Mouse (Mus musculus) MEL (cell line): Measurements from ENCODE around the gene Atg13. TPM values are rescaled to one million over a fixed set of nuclear protein-coding genes. Genes with fewer than 3 reads are reported as not detected.

ENCODE experiments used
- DNase-seq: peaks from one replicate; pipeline ENCODE4 v3.0.0; 2011; ENCODE audit warnings: low read depth, low spot score
- H3K27ac ChIP-seq: 2 replicates; pipeline ENCODE4 v1.5.1; 2012; ENCODE audit warnings: low read depth, mild to moderate bottlenecking, control low read depth, low read length, moderate library complexity; ENCODE audit not compliant: control insufficient read depth
- H3K27me3 ChIP-seq, 2 experiments: fragments of 150-350 bp in 1 of 2; sonication (generic) in 1 of 2; 2 replicates each; pipeline ENCODE4 v1.6.1; 2012; ENCODE audit warnings: low read length in 2 of 2, mild to moderate bottlenecking in 2 of 2, improper control_type of control experiment in 1 of 2, moderate library complexity in 1 of 2; ENCODE audit not compliant: insufficient read depth in 2 of 2, control insufficient read depth in 1 of 2
- H3K36me3 ChIP-seq, 2 experiments: 2 replicates each; pipeline ENCODE4 v1.6.1; 2012 to 2014; ENCODE audit warnings: low read length in 2 of 2, improper control_type of control experiment in 1 of 2, inconsistent platforms in 1 of 2, mild to moderate bottlenecking in 1 of 2; ENCODE audit not compliant: insufficient read depth in 2 of 2, control insufficient read depth in 1 of 2
- H3K4me1 ChIP-seq, 2 experiments: fragments of 150-350 bp in 1 of 2; sonication (generic) in 1 of 2; 2 replicates each; pipeline ENCODE4 v1.6.1; 2012; ENCODE audit warnings: low read length in 2 of 2, improper control_type of control experiment in 1 of 2, mild to moderate bottlenecking in 1 of 2; ENCODE audit not compliant: insufficient read depth in 2 of 2, control insufficient read depth in 1 of 2
- H3K4me3 ChIP-seq, 2 experiments: fragments of 150-350 bp in 1 of 2; sonication (generic) in 1 of 2; 2 replicates each; pipeline ENCODE4 v1.5.1; 2012; ENCODE audit warnings: low read depth in 2 of 2, low read length in 2 of 2, mild to moderate bottlenecking in 2 of 2, moderate library complexity in 2 of 2, control low read depth in 1 of 2, improper control_type of control experiment in 1 of 2; ENCODE audit not compliant: control insufficient read depth in 1 of 2, insufficient read depth in 1 of 2
- H3K79me2 ChIP-seq: 2 replicates; pipeline ENCODE4 v1.6.1; 2012; ENCODE audit warnings: mild to moderate bottlenecking, low read length, moderate library complexity; ENCODE audit not compliant: control insufficient read depth, poor library complexity, insufficient read depth
- H3K9ac ChIP-seq: 2 replicates; pipeline ENCODE4 v1.6.1; 2012; ENCODE audit warnings: low read depth, mild to moderate bottlenecking, control low read depth, low read length, moderate library complexity; ENCODE audit not compliant: control insufficient read depth, poor library complexity, severe bottlenecking
- H3K9me3 ChIP-seq: fragments of 150-350 bp; sonication (generic); replicated peaks from 2 replicates; pipeline ENCODE4 v1.6.1; 2012; ENCODE audit warnings: mild to moderate bottlenecking, low read length, improper control_type of control experiment, moderate library complexity; ENCODE audit not compliant: insufficient read depth
- CHD2 ChIP-seq: IDR thresholded peaks from 2 replicates; pipeline ENCODE4 v1.6.1; 2011; ENCODE audit warnings: low read length, improper control_type of control experiment
- CTCF ChIP-seq, 3 experiments: IDR thresholded peaks in 2 of 3; conservative IDR thresholded peaks in 1 of 3; 2 replicates each; pipeline ENCODE4 v1.5.1; 2011 to 2012; ENCODE audit warnings: low read length in 3 of 3, low read depth in 2 of 3, mild to moderate bottlenecking in 2 of 3, improper control_type of control experiment in 1 of 3, inconsistent platforms in 1 of 3, mixed read lengths in 1 of 3, moderate library complexity in 1 of 3; ENCODE audit not compliant: control insufficient read depth in 1 of 3, insufficient read depth in 1 of 3, poor library complexity in 1 of 3, severe bottlenecking in 1 of 3
- HCFC1 ChIP-seq: IDR thresholded peaks from 2 replicates; pipeline ENCODE4 v1.6.1; 2012; ENCODE audit warnings: low read depth, mild to moderate bottlenecking, inconsistent platforms, low read length, improper control_type of control experiment, moderate library complexity
- KAT2A ChIP-seq: conservative IDR thresholded peaks from 2 replicates; pipeline ENCODE4 v1.6.1; 2012; ENCODE audit warnings: low read depth, low read length, improper control_type of control experiment, inconsistent platforms
- MAFK ChIP-seq: IDR thresholded peaks from 2 replicates; pipeline ENCODE4 v1.6.1; 2011; ENCODE audit warnings: low read depth, mild to moderate bottlenecking, low read length, improper control_type of control experiment, borderline replicate concordance
- MYB ChIP-seq: IDR thresholded peaks from 2 replicates; pipeline ENCODE4 v1.6.1; 2011; ENCODE audit warnings: mild to moderate bottlenecking, low read depth, low read length, improper control_type of control experiment
- MYC ChIP-seq: IDR thresholded peaks from 2 replicates; pipeline ENCODE4 v1.6.1; 2011; ENCODE audit warnings: low read depth, mild to moderate bottlenecking, low read length, improper control_type of control experiment, moderate library complexity
- POLR2A ChIP-seq, 2 experiments: IDR thresholded peaks; 2 replicates each; pipeline ENCODE4 v1.6.1; 2011 to 2012; ENCODE audit warnings: low read length in 2 of 2, mild to moderate bottlenecking in 2 of 2, control low read depth in 1 of 2, improper control_type of control experiment in 1 of 2, low read depth in 1 of 2, moderate library complexity in 1 of 2; ENCODE audit not compliant: control insufficient read depth in 1 of 2, insufficient read depth in 1 of 2, poor library complexity in 1 of 2
- POLR2AphosphoS2 ChIP-seq: IDR thresholded peaks from 2 replicates; pipeline ENCODE4 v1.6.1; 2011; ENCODE audit warnings: low read length, improper control_type of control experiment
- POLR2AphosphoS5 ChIP-seq: IDR thresholded peaks from 2 replicates; pipeline ENCODE4 v1.6.1; 2012; ENCODE audit warnings: low read depth, borderline replicate concordance, mild to moderate bottlenecking, inconsistent platforms, low read length, moderate library complexity, mixed read lengths
- SIN3A ChIP-seq: IDR thresholded peaks from 2 replicates; pipeline ENCODE4 v1.6.1; 2012; ENCODE audit warnings: low read length, improper control_type of control experiment, inconsistent platforms
- SMC3 ChIP-seq: IDR thresholded peaks from 2 replicates; pipeline ENCODE4 v1.6.1; 2011; ENCODE audit warnings: low read depth, low read length, improper control_type of control experiment
- TCF12 ChIP-seq: IDR thresholded peaks from 2 replicates; pipeline ENCODE4 v1.6.1; 2014; ENCODE audit warnings: low read depth, mild to moderate bottlenecking, inconsistent platforms, low read length, improper control_type of control experiment, moderate library complexity
- ZKSCAN1 ChIP-seq: IDR thresholded peaks from 2 replicates; pipeline ENCODE4 v1.6.1; 2012; ENCODE audit warnings: low read depth, mild to moderate bottlenecking, inconsistent platforms, low read length, improper control_type of control experiment, moderate library complexity
- polyA plus RNA-seq, 2 experiments: library from polyadenylated mRNA; stranded (reverse) in 1 of 2; unstranded in 1 of 2; fragments of >175 nt in 1 of 2; fragments of >200 nt in 1 of 2; gene quantifications; 2 replicates each; pipeline versions ENCODE4 v1.2.1 to v1.2.4; 2012; ENCODE audit warnings: low replicate concordance in 2 of 2, low read depth in 1 of 2; ENCODE audit not compliant: insufficient read length in 2 of 2, insufficient read depth in 1 of 2, missing spikeins in 1 of 2
- total RNA-seq: library from RNA; depleted of rRNA; stranded (reverse); fragments of 300-350 nt; gene quantifications from 2 replicates; pipeline ENCODE4 v1.2.3, GENCODE M21; 2012

The Atg13 gene
- total and polyA plus RNA-seq, 3 experiments = 8.4 to 27.7 TPM; not detected in 1

DNA sequence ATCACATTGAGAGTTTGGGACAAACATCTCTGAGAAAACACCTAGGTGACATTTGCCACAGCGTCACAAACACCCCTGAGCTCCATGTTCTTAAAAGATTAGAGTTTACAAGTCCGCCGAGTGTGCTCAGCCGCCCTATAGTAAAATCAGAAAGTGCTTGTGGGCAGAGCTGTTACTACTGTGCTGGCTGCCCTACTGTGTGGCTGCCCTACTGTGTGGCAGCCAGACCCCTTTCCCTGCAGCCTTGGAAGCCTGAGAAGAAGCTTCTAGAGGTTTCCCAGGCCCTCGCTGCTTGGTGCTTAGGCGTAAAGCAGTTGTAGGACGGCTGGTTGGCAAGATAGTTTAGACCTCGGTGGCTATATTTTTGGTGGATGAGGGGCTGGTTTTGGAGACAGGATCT, 50.7 kb downstream of the Atg13 start:
- Histone ChIP-seq H3K79me2 (no peaks in the 10 kb centered on the region), H3K36me3 (peaks cover 0 to 2% of the 10 kb centered on the region in 2 experiments; a peak in 2 of 4 replicates), H3K9me3 (no peaks in the 10 kb centered on the region), H3K27ac (no peak overlapping the region), H3K4me3 (no peak overlapping the region), H3K27me3 (no peaks in the 10 kb centered on the region), H3K4me1 (no peaks in the 10 kb centered on the region; a peak in 1 of 4 replicates), H3K9ac (no peak overlapping the region)
- peak; percentile 95 for TF ChIP-seq ZKSCAN1
- no peak for TF ChIP-seq TCF12
- no peak for DNase-seq

- Histone ChIP-seq H3K27me3 (no peaks in the 10 kb centered on the region), H3K9me3 (no peaks in the 10 kb centered on the region), H3K27ac (no peak overlapping the region), H3K9ac (no peak overlapping the region), H3K79me2 (peaks cover 4% of the 10 kb centered on the region; the same call in 1 of the 2 replicates), H3K36me3 (no peaks in the 10 kb centered on the region; a peak in 2 of 4 replicates), H3K4me3 (no peak overlapping the region)
- DNase-seq = no peak
- TF ChIP-seq SMC3 (peak; percentile 10; the same call in 1 of the 2 replicates), CTCF (IDR thresholded peaks at IDR 0.05 in 2 of 3, conservative IDR thresholded peaks at IDR 0.05 in 1 of 3; ENCODE audit: control insufficient read depth in 1 of 3, insufficient read depth in 1 of 3, low read depth in 2 of 3, low read length in 3 of 3, poor library complexity in 1 of 3, severe bottlenecking in 1 of 3) (peak; percentile 23 to 50 (median 35); a peak in 5 of 6 replicates), HCFC1 (no peak)
- TF ChIP-seq, all 39 proteins: peak for 2
- H3K4me1 ChIP-seq = no peaks in the 10 kb centered on the region; a peak in 1 of 4 replicates
These were observed 53.6 kb downstream of the Atg13 start for GRCm38 (mm10) chr2:91656774-91657173.

DNA sequence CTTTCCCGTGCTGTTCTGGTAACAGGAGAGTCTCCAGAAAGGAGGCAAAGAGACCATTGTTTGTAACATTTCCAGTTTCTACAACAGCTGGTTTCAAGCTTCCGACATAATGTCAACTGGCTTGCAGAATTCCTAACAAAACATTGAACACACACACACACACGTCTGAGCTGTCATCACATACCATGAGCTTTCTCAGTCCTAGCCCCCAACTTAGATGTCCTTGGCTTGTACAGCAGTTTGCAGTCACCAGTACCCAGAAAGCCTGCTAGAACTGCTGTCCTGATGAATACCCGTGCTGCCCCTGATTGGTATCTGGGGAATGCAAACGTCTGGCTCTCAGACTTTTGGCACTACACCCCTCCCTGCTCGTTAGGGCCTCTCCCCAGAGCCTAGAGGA, 54.5 kb downstream of the Atg13 start:
- Histone ChIP-seq H3K27ac (no peak overlapping the region), H3K27me3 (no peaks in the 10 kb centered on the region), H3K9me3 (no peaks in the 10 kb centered on the region), H3K4me3 (no peak overlapping the region), H3K79me2 (peaks cover 7% of the 10 kb centered on the region), H3K4me1 (peaks cover 0 to 3% of the 10 kb centered on the region in 2 experiments; a peak in 2 of 4 replicates), H3K9ac (no peak overlapping the region), H3K36me3 (no peaks in the 10 kb centered on the region; a peak in 3 of 4 replicates)
- TF ChIP-seq SIN3A (no peak), MYC (no peak), KAT2A (no peak), MYB (no peak), POLR2AphosphoS5 (no peak), POLR2AphosphoS2 (no peak), POLR2A (IDR thresholded peaks at IDR 0.05; ENCODE audit: control insufficient read depth in 1 of 2, insufficient read depth in 1 of 2, low read depth in 1 of 2, low read length in 2 of 2, poor library complexity in 1 of 2) (no peak), HCFC1 (no peak), MAFK (no peak), CHD2 (no peak)
- DNase-seq = no peak
